ENCODE assay signal across 8 mouse cellular contexts in genomic region chr15:82211281-82211680, GRCm38 (mm10). TPM values are rescaled to one million over a fixed set of nuclear protein-coding genes. Genes with fewer than 3 reads are reported as not detected.
DNase-seq lines count a peak whose midpoint lies in the region; ATAC-seq and TF ChIP-seq lines count a peak whose summit lies in the region.
"Had no signal": no experiment of that assay in that cellular context is flagged by ENCODE, and none has a peak within 500 bp of the region (broad histone marks: within the 10 kb centered on the region; RNA-seq: fewer than 3 reads in every experiment).

No protein-coding gene starts in this region.

- intact Hi-C loops in left cerebral cortex, adult 2 months (cut with DNase I), result no loop called here

- H3K36me3 ChIP-seq in embryonic facial prominence, embryonic 15.5 days, result no peaks in the 10 kb centered on the region
- peaks cover 3% of the 10 kb centered on the region; the same call in 1 of the 2 replicates for H3K36me3 ChIP-seq in intestine, postnatal 0 days (ENCODE audit: control insufficient read depth, insufficient read depth)
- no peaks in the 10 kb centered on the region for H3K36me3 ChIP-seq in neural tube, embryonic 15.5 days

- H3K4me1 ChIP-seq in embryonic facial prominence, embryonic 15.5 days, result peaks cover 42% of the 10 kb centered on the region
- H3K4me1 ChIP-seq in intestine, postnatal 0 days (replicated peaks; ENCODE audit: control insufficient read depth, insufficient read depth, low read length), result no peaks in the 10 kb centered on the region
- H3K4me1 ChIP-seq in neural tube, embryonic 15.5 days, result peaks cover 39% of the 10 kb centered on the region

- peak overlapping the region; percentile 38 for H3K4me3 ChIP-seq in left cerebral cortex, adult 2 months
- H3K4me3 ChIP-seq in embryonic facial prominence, embryonic 15.5 days (replicated peaks), result peak overlapping the region; percentile 51
- H3K4me3 ChIP-seq in intestine, postnatal 0 days (ENCODE audit: low read depth, low read length), result peak overlapping the region; percentile 40; the same call in 1 of the 2 replicates
- peak overlapping the region; percentile 49 for H3K4me3 ChIP-seq in neural tube, embryonic 15.5 days (replicated peaks)

- TF ChIP-seq CTCF in left cerebral cortex, adult 2 months (IDR thresholded peaks at IDR 0.05), result no peak
- TF ChIP-seq CTCF in intestine, postnatal 0 days (IDR thresholded peaks at IDR 0.05; ENCODE audit: low read depth), result no peak

- 2% methylated on average over 11 of the region's 11 CpGs for WGBS in embryonic facial prominence, embryonic 15.5 days
- WGBS in intestine, postnatal 0 days, result 7% methylated on average over 11 of the region's 11 CpGs
- WGBS in neural tube, embryonic 15.5 days, result under 1% methylated on average over 11 of the region's 11 CpGs

- peaks cover 96% of the 10 kb centered on the region for H3K27me3 ChIP-seq in embryonic facial prominence, embryonic 15.5 days
- H3K27me3 ChIP-seq in intestine, postnatal 0 days (replicated peaks; ENCODE audit: control insufficient read depth, insufficient read depth, low read length), result peaks cover 60% of the 10 kb centered on the region
- peaks cover 91% of the 10 kb centered on the region for H3K27me3 ChIP-seq in neural tube, embryonic 15.5 days (replicated peaks)

- DNase-seq in left cerebral cortex, adult 2 months (ENCODE audit: extremely low spot score in 1 of 2, low spot score in 2 of 2), result no peak
- no peak for DNase-seq in left cerebral cortex, adult 11 months (ENCODE audit: low spot score)
- no peak for DNase-seq in left cerebral cortex, adult 8-10 months (ENCODE audit: low spot score in 2 of 2)
- no peak for DNase-seq in left cerebral cortex, adult 9 months (ENCODE audit: low spot score in 2 of 2)
- DNase-seq: kidney, adult 8-10 months had no signal

- peak overlapping the region; percentile 90 for H3K4me2 ChIP-seq in embryonic facial prominence, embryonic 15.5 days (replicated peaks)
- H3K4me2 ChIP-seq in intestine, postnatal 0 days (replicated peaks; ENCODE audit: low read depth), result peak overlapping the region; percentile 70; the same call in 1 of the 2 replicates
- H3K4me2 ChIP-seq in neural tube, embryonic 15.5 days, result peak overlapping the region; percentile 72

- no peak for ATAC-seq in embryonic facial prominence, embryonic 15.5 days (ENCODE audit: insufficient number of reproducible peaks, low FRiP score, low TSS enrichment, low read depth)
- no peak for ATAC-seq in intestine, postnatal 0 days
- no peak for ATAC-seq in neural tube, embryonic 15.5 days (ENCODE audit: low FRiP score)

- H3K9me3 ChIP-seq in embryonic facial prominence, embryonic 15.5 days (replicated peaks), result no peaks in the 10 kb centered on the region
- H3K9me3 ChIP-seq in intestine, postnatal 0 days (ENCODE audit: control insufficient read depth), result no peaks in the 10 kb centered on the region
- H3K9me3 ChIP-seq in neural tube, embryonic 15.5 days (replicated peaks), result no peaks in the 10 kb centered on the region

- H3K9ac ChIP-seq in embryonic facial prominence, embryonic 15.5 days, result no peak overlapping the region
- H3K9ac ChIP-seq in intestine, postnatal 0 days (ENCODE audit: low read depth, low read length), result no peak overlapping the region
- peak overlapping the region; percentile 44; the same call in 1 of the 2 replicates for H3K9ac ChIP-seq in neural tube, embryonic 15.5 days (replicated peaks)

- H3K27ac ChIP-seq in left cerebral cortex, adult 2 months, result no peak overlapping the region
- H3K27ac ChIP-seq in embryonic facial prominence, embryonic 15.5 days (replicated peaks), result no peak overlapping the region
- no peak overlapping the region for H3K27ac ChIP-seq in intestine, postnatal 0 days (ENCODE audit: low read depth, low read length)
- H3K27ac ChIP-seq in neural tube, embryonic 15.5 days (replicated peaks), result no peak overlapping the region

RNA-seq across cellular contexts. Expression of gene Shisa8, which starts 1.3 kb away (rescaled TPM):
- total RNA-seq in left cerebral cortex, adult 2 months (2021), result 1 to 10 TPM; 2.1 to 2.7 TPM
- polyA plus RNA-seq in embryonic facial prominence, embryonic 15.5 days (2015; fragmentation: Nextera tagmentation; extraction: Ambion mirVana), result 1.5 and 2.9 TPM in 2 replicates
- not detected in 2 replicates for polyA plus RNA-seq in intestine, postnatal 0 days (2015; fragmentation: Nextera tagmentation; extraction: Ambion mirVana)
- polyA plus RNA-seq in neural tube, embryonic 15.5 days (2015; fragmentation: Nextera tagmentation; extraction: Ambion mirVana), result 4.6 and 6.7 TPM in 2 replicates
- total RNA-seq in left cerebral cortex, adult 8-10 months (2022), result 1 to 10 TPM; 3.1 to 5.3 (median 5.0) TPM

RNA-seq across cellular contexts. Expression of gene Tnfrsf13c, which starts 12.9 kb away (rescaled TPM):
- under 1 TPM; 0.29 to 0.47 TPM for total RNA-seq in left cerebral cortex, adult 2 months (2021)
- polyA plus RNA-seq in embryonic facial prominence, embryonic 15.5 days (2015; fragmentation: Nextera tagmentation; extraction: Ambion mirVana), result 0.58 and 0.61 TPM in 2 replicates
- polyA plus RNA-seq in intestine, postnatal 0 days (2015; fragmentation: Nextera tagmentation; extraction: Ambion mirVana), result 0.10 TPM in 1 of 2 replicates, not detected in the other
- polyA plus RNA-seq in neural tube, embryonic 15.5 days (2015; fragmentation: Nextera tagmentation; extraction: Ambion mirVana), result 0.66 and 0.90 TPM in 2 replicates
- total RNA-seq in left cerebral cortex, adult 8-10 months (2022), result under 1 TPM; 0.37 to 0.98 (median 0.64) TPM

RNA-seq across cellular contexts. Expression of gene Cenpm, which starts 33.3 kb away (rescaled TPM):
- 1 to 10 TPM; 3.1 to 4.8 TPM for total RNA-seq in left cerebral cortex, adult 2 months (2021)
- 57.7 and 60.9 TPM in 2 replicates for polyA plus RNA-seq in embryonic facial prominence, embryonic 15.5 days (2015; fragmentation: Nextera tagmentation; extraction: Ambion mirVana)
- 14.8 and 16.5 TPM in 2 replicates for polyA plus RNA-seq in intestine, postnatal 0 days (2015; fragmentation: Nextera tagmentation; extraction: Ambion mirVana)
- polyA plus RNA-seq in neural tube, embryonic 15.5 days (2015; fragmentation: Nextera tagmentation; extraction: Ambion mirVana), result 17.8 and 23.4 TPM in 2 replicates
- total RNA-seq in left cerebral cortex, adult 8-10 months (2022), result 1 to 10 TPM; 2.7 to 4.3 (median 4.1) TPM

RNA-seq across cellular contexts. Expression of gene 1500009C09Rik, which starts 40.9 kb away (rescaled TPM):
- total RNA-seq in left cerebral cortex, adult 2 months (2021), result 100 to 1,000 TPM in 1 of 2 experiments, 10 to 100 TPM in 1; 96.5 to 102 TPM
- not detected in 2 replicates for polyA plus RNA-seq in embryonic facial prominence, embryonic 15.5 days (2015; fragmentation: Nextera tagmentation; extraction: Ambion mirVana)
- polyA plus RNA-seq in intestine, postnatal 0 days (2015; fragmentation: Nextera tagmentation; extraction: Ambion mirVana), result 0.13 TPM in 1 of 2 replicates, not detected in the other
- 13.0 and 18.4 TPM in 2 replicates for polyA plus RNA-seq in neural tube, embryonic 15.5 days (2015; fragmentation: Nextera tagmentation; extraction: Ambion mirVana)
- total RNA-seq in left cerebral cortex, adult 8-10 months (2022), result 100 to 1,000 TPM; 104 to 114 (median 110) TPM
